Mouse (Mus musculus) brown adipose tissue, adult 24 weeks (tissue): ENCODE data around the gene 9930021J03Rik. TPM values are rescaled to one million over a fixed set of nuclear protein-coding genes. Genes with fewer than 3 reads are reported as not detected.
A peak's percentile ranks its signal among the peaks of the same experiment; 100 is the strongest.

Experiments
- H3K27ac ChIP-seq: fragments of 200-500 bp; replicated peaks from 2 replicates; pipeline ENCODE4 v1.5.1; 2012; ENCODE audit warnings: low read depth, mild to moderate bottlenecking, low read length
- H3K4me1 ChIP-seq: fragments of 200-500 bp; 2 replicates; pipeline ENCODE4 v1.6.1; 2012; ENCODE audit warnings: low read length, mixed read lengths; ENCODE audit not compliant: control insufficient read depth, insufficient read depth, insufficient read length
- H3K4me3 ChIP-seq: fragments of 200-500 bp; 2 replicates; pipeline ENCODE4 v1.5.1; 2012; ENCODE audit warnings: low read depth, mild to moderate bottlenecking, low read length, moderate library complexity; ENCODE audit not compliant: insufficient read depth
- polyA plus RNA-seq: library from polyadenylated mRNA; stranded (reverse); fragments of >200 nt; gene quantifications from 2 replicates; pipeline ENCODE4 v1.2.4, GENCODE M21; 2012; ENCODE audit not compliant: missing spikeins, insufficient read depth, insufficient read length

The 9930021J03Rik gene
- polyA plus RNA-seq, 1 experiment = 11.4 TPM

GRCm38 (mm10) chr19:29825003-29825402 lies 19.2 kb upstream of the 9930021J03Rik start:
- H3K4me1 ChIP-seq = no peaks in the 10 kb centered on the region
- H3K4me3 ChIP-seq = no peak overlapping the region
- no peak overlapping the region for H3K27ac ChIP-seq

- Histone ChIP-seq H3K4me1 (no peaks in the 10 kb centered on the region), H3K27ac (no peak overlapping the region), H3K4me3 (no peak overlapping the region)
Observed at GRCm38 (mm10) chr19:29824034-29824700, 18.4 kb upstream of the 9930021J03Rik start.

GRCm38 (mm10) chr19:29823456-29824010 lies 17.7 kb upstream of the 9930021J03Rik start:
- H3K4me1 ChIP-seq = no peaks in the 10 kb centered on the region

GRCm38 (mm10) chr19:29820966-29821365 lies 15.2 kb upstream of the 9930021J03Rik start:
- H3K4me3 ChIP-seq = no peak overlapping the region
- H3K4me1 ChIP-seq = no peaks in the 10 kb centered on the region
- H3K27ac ChIP-seq = no peak overlapping the region

More at GRCm38 (mm10) chr19:29823456-29824010, 17.7 kb upstream of the 9930021J03Rik start:
- Histone ChIP-seq H3K27ac (no peak overlapping the region), H3K4me3 (no peak overlapping the region)

- Histone ChIP-seq H3K27ac (peak within 1 kb of the TSS; percentile 75), H3K4me3 (peak within 1 kb of the TSS; percentile 81), H3K4me1 (peaks cover 8% of the 10 kb centered on the region)
Observed at GRCm38 (mm10) chr19:29812581-29813460, 7.0 kb upstream of the 9930021J03Rik start, which contains the start of gene Ranbp6. TSS of gene Ranbp6 (minus strand) at chr19:29812974.

- Histone ChIP-seq H3K27ac (no peak overlapping the region), H3K4me1 (peaks cover 8% of the 10 kb centered on the region), H3K4me3 (no peak overlapping the region)
Observed at GRCm38 (mm10) chr19:29810022-29810421, 4.2 kb upstream of the 9930021J03Rik start.

- Histone ChIP-seq H3K4me3 (peak overlapping the region; percentile 96), H3K27ac (no peak overlapping the region)
Observed at GRCm38 (mm10) chr19:29805101-29805916, 480 bp downstream of the 9930021J03Rik start.

GRCm38 (mm10) chr19:29803946-29804345 lies 1.8 kb downstream of the 9930021J03Rik start:
- no peak overlapping the region for H3K27ac ChIP-seq
- peaks cover 4% of the 10 kb centered on the region for H3K4me1 ChIP-seq
- H3K4me3 ChIP-seq = peak overlapping the region; percentile 18; the same call in 1 of the 2 replicates

More at GRCm38 (mm10) chr19:29805101-29805916, 480 bp downstream of the 9930021J03Rik start:
- peaks cover 4% of the 10 kb centered on the region for H3K4me1 ChIP-seq

- Histone ChIP-seq H3K4me3 (no peak overlapping the region), H3K4me1 (no peaks in the 10 kb centered on the region), H3K27ac (no peak overlapping the region)
Observed at GRCm38 (mm10) chr19:29797371-29797770, 8.4 kb downstream of the 9930021J03Rik start.

GRCm38 (mm10) chr19:29787997-29788396 lies 17.8 kb downstream of the 9930021J03Rik start:
- H3K27ac ChIP-seq = no peak overlapping the region
- no peak overlapping the region for H3K4me3 ChIP-seq

GRCm38 (mm10) chr19:29782914-29783313 lies 22.9 kb downstream of the 9930021J03Rik start:
- Histone ChIP-seq H3K4me3 (no peak overlapping the region), H3K4me1 (no peaks in the 10 kb centered on the region), H3K27ac (no peak overlapping the region)

More at GRCm38 (mm10) chr19:29787997-29788396, 17.8 kb downstream of the 9930021J03Rik start:
- H3K4me1 ChIP-seq = no peaks in the 10 kb centered on the region

GRCm38 (mm10) chr19:29753939-29754338 lies 51.9 kb downstream of the 9930021J03Rik start:
- Histone ChIP-seq H3K4me3 (no peak overlapping the region), H3K27ac (0 out of 2 replicates have a peak overlapping the region, but pooled peaks have one; percentile 17), H3K4me1 (no peaks in the 10 kb centered on the region; the same call in 1 of the 2 replicates)

- Histone ChIP-seq H3K4me1 (no peaks in the 10 kb centered on the region; the same call in 1 of the 2 replicates), H3K27ac (no peak overlapping the region), H3K4me3 (no peak overlapping the region)
Observed at GRCm38 (mm10) chr19:29750994-29751393, 54.8 kb downstream of the 9930021J03Rik start.

GRCm38 (mm10) chr19:29743531-29743930 lies 62.3 kb downstream of the 9930021J03Rik start:
- Histone ChIP-seq H3K4me1 (no peaks in the 10 kb centered on the region), H3K4me3 (no peak overlapping the region), H3K27ac (no peak overlapping the region)
